11 mouse cellular contexts compared by ENCODE assay signal in the genomic region with DNA sequence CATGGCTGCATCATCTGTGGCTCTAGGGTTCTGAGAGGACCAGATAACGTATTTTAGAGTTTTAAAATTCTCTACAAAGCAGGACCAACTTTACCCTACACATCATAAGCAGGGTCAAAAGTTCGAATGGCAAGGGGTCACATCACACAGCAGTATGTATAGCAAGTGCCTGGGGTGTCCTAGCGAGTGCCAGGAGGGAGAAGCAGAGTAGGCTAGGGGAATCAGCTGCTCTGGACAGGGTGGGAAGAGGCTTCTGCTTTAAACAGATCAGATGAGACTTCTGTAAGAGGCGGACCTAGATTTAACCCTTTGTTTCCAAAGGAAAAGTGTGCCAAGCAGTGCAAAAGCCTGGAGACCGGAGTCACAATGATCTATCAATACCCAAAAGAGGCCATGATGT.
"Had no signal": no experiment of that assay in that cellular context is flagged by ENCODE, and none has a peak within 500 bp of the region (broad histone marks: within the 10 kb centered on the region; RNA-seq: fewer than 3 reads in every experiment).

No protein-coding gene starts in this region.

- H3K4me1 ChIP-seq: liver, embryonic 15.5 days had no signal

- H3K36me3 ChIP-seq: limb, embryonic 10.5 days; liver, embryonic 15.5 days had no signal

- H3K9me3 ChIP-seq: limb, embryonic 10.5 days; liver, embryonic 15.5 days had no signal

- H3K4me3 ChIP-seq: left cerebral cortex, adult 2 months; limb, embryonic 10.5 days; liver, embryonic 15.5 days had no signal

- H3K27ac ChIP-seq: left cerebral cortex, adult 2 months; limb, embryonic 10.5 days; liver, embryonic 15.5 days had no signal

- ATAC-seq: lung, postnatal 0 days had no signal

- DNase-seq: kidney, adult 18-20 months; kidney, postnatal 10 days; kidney, postnatal 4 days; lung, adult 2 months; lung, postnatal 36 days; right cerebral cortex, postnatal 14 days; thymus, postnatal 36 days had no signal

- H3K27me3 ChIP-seq: liver, embryonic 15.5 days had no signal
